9 mouse cellular contexts compared by ENCODE assay signal in genomic region chr4:137308377-137308776, GRCm38 (mm10). TPM values are rescaled to one million over a fixed set of nuclear protein-coding genes. Genes with fewer than 3 reads are reported as not detected.
DNase-seq lines count a peak whose midpoint lies in the region; ATAC-seq and TF ChIP-seq lines count a peak whose summit lies in the region.
"Had no signal": no experiment of that assay in that cellular context is flagged by ENCODE, and none has a peak within 500 bp of the region (broad histone marks: within the 10 kb centered on the region; RNA-seq: fewer than 3 reads in every experiment).

No protein-coding gene starts in this region.

- no peak overlapping the region for H3K4me3 ChIP-seq in intestine, postnatal 0 days (ENCODE audit: low read depth, low read length)
- H3K4me3 ChIP-seq in intestine, embryonic 16.5 days (ENCODE audit: low read length): no peak overlapping the region
- no peak overlapping the region for H3K4me3 ChIP-seq in cerebellum, adult 2 months (replicated peaks; ENCODE audit: insufficient read depth, low read depth, low read length)
- no peak overlapping the region for H3K4me3 ChIP-seq in limb, embryonic 14.5 days (replicated peaks; ENCODE audit: low read length)

- peaks cover 6% of the 10 kb centered on the region; the same call in 1 of the 2 replicates for H3K36me3 ChIP-seq in intestine, postnatal 0 days (ENCODE audit: control insufficient read depth, insufficient read depth)
- H3K36me3 ChIP-seq in intestine, embryonic 16.5 days (ENCODE audit: control insufficient read depth, insufficient read depth, low read length): no peaks in the 10 kb centered on the region
- peaks cover 11% of the 10 kb centered on the region; the same call in 1 of the 2 replicates for H3K36me3 ChIP-seq in limb, embryonic 14.5 days (ENCODE audit: control insufficient read depth, insufficient read depth, low read length)

- 43% methylated on average over 5 of the region's 5 CpGs for WGBS in intestine, postnatal 0 days
- 54% methylated on average over 5 of the region's 5 CpGs for WGBS in intestine, embryonic 16.5 days
- 39% methylated on average over 5 of the region's 5 CpGs for WGBS in cerebellum, adult 2 months
- 45% methylated on average over 5 of the region's 5 CpGs for WGBS in limb, embryonic 14.5 days

- peak; percentile 79 for TF ChIP-seq CTCF in intestine, postnatal 0 days (IDR thresholded peaks at IDR 0.05; ENCODE audit: low read depth)
- peak; percentile 61 for TF ChIP-seq CTCF in cerebellum, adult 2 months (IDR thresholded peaks at IDR 0.05; ENCODE audit: borderline replicate concordance, insufficient read depth, low read depth, low read length)

- H3K4me2 ChIP-seq in intestine, postnatal 0 days (replicated peaks; ENCODE audit: low read depth): no peak overlapping the region
- no peak overlapping the region for H3K4me2 ChIP-seq in intestine, embryonic 16.5 days (ENCODE audit: low read depth, low read length)
- H3K4me2 ChIP-seq in limb, embryonic 14.5 days (replicated peaks; ENCODE audit: low read depth, low read length, severe bottlenecking): no peak overlapping the region

- no peak for ATAC-seq in intestine, postnatal 0 days
- ATAC-seq in intestine, embryonic 16.5 days: no peak
- ATAC-seq in limb, embryonic 14.5 days (ENCODE audit: low FRiP score, low read depth): no peak

- no peak overlapping the region for H3K27ac ChIP-seq in intestine, postnatal 0 days (ENCODE audit: low read depth, low read length)
- no peak overlapping the region for H3K27ac ChIP-seq in intestine, embryonic 16.5 days (ENCODE audit: low read length)
- H3K27ac ChIP-seq in cerebellum, adult 2 months (ENCODE audit: insufficient read depth, low read length): no peak overlapping the region
- H3K27ac ChIP-seq in limb, embryonic 14.5 days (replicated peaks; ENCODE audit: low read depth, low read length): no peak overlapping the region
- H3K27ac ChIP-seq: macrophage had no signal

- H3K27me3 ChIP-seq in intestine, postnatal 0 days (replicated peaks; ENCODE audit: control insufficient read depth, insufficient read depth, low read length): no peaks in the 10 kb centered on the region
- no peaks in the 10 kb centered on the region for H3K27me3 ChIP-seq in intestine, embryonic 16.5 days (replicated peaks; ENCODE audit: control insufficient read depth, insufficient read depth, low read length)
- H3K27me3 ChIP-seq in cerebellum, adult 2 months (ENCODE audit: control insufficient read depth, insufficient read depth, low read length): no peaks in the 10 kb centered on the region
- H3K27me3 ChIP-seq in limb, embryonic 14.5 days (ENCODE audit: control insufficient read depth, insufficient read depth, low read length): no peaks in the 10 kb centered on the region

- H3K9ac ChIP-seq in intestine, postnatal 0 days (ENCODE audit: low read depth, low read length): no peak overlapping the region
- H3K9ac ChIP-seq in intestine, embryonic 16.5 days (ENCODE audit: low read depth, low read length): no peak overlapping the region
- no peak overlapping the region for H3K9ac ChIP-seq in limb, embryonic 14.5 days (ENCODE audit: low read depth, low read length, severe bottlenecking)

- DNase-seq in 3T3-L1 (ENCODE audit: low read depth, low spot score): peak; percentile 76
- DNase-seq in CD4-positive helper T cell, adult 2 months (ENCODE audit: low read depth, low spot score): peak; percentile 54
- DNase-seq in cerebellum, adult 2 months: peak; percentile 45 to 63
- DNase-seq in limb, embryonic 14.5 days (ENCODE audit: low spot score): peak; percentile 77
- no peak for DNase-seq in urinary bladder, adult 2 months (ENCODE audit: low spot score)
- no peak for DNase-seq in adrenal gland, postnatal 36 days

- no peaks in the 10 kb centered on the region for H3K9me3 ChIP-seq in intestine, postnatal 0 days (ENCODE audit: control insufficient read depth)
- no peaks in the 10 kb centered on the region for H3K9me3 ChIP-seq in intestine, embryonic 16.5 days (ENCODE audit: control insufficient read depth, low read length)
- H3K9me3 ChIP-seq in limb, embryonic 14.5 days (ENCODE audit: control insufficient read depth, low read length): no peaks in the 10 kb centered on the region

- no peaks in the 10 kb centered on the region for H3K4me1 ChIP-seq in intestine, postnatal 0 days (replicated peaks; ENCODE audit: control insufficient read depth, insufficient read depth, low read length)
- H3K4me1 ChIP-seq in intestine, embryonic 16.5 days (ENCODE audit: control insufficient read depth, insufficient read depth, low read length): peaks cover 25% of the 10 kb centered on the region
- H3K4me1 ChIP-seq in cerebellum, adult 2 months (ENCODE audit: control insufficient read depth, insufficient read depth, low read length): peaks cover 2% of the 10 kb centered on the region; the same call in 1 of the 2 replicates
- peaks cover 14% of the 10 kb centered on the region for H3K4me1 ChIP-seq in limb, embryonic 14.5 days (ENCODE audit: control insufficient read depth, insufficient read depth, low read length)

- TF ChIP-seq POLR2A in cerebellum, adult 2 months (IDR thresholded peaks at IDR 0.05; ENCODE audit: borderline replicate concordance, insufficient read depth, low read length): no peak
- no peak for TF ChIP-seq POLR2A in limb, embryonic 14.5 days (IDR thresholded peaks at IDR 0.05; ENCODE audit: borderline replicate concordance, extremely low read depth, insufficient read depth, insufficient read length)

RNA-seq across cellular contexts. Expression of gene Wnt4, which starts 31.1 kb away (rescaled TPM):
- 2.1 and 2.4 TPM in 2 replicates for polyA plus RNA-seq in intestine, postnatal 0 days (2015; fragmentation: Nextera tagmentation; extraction: Ambion mirVana)
- polyA plus RNA-seq in intestine, embryonic 16.5 days (2015; fragmentation: Nextera tagmentation; extraction: Ambion mirVana): 1.0 TPM in 2 replicates
- 1.7 and 2.1 TPM in 2 replicates for polyA plus RNA-seq in cerebellum, adult 2 months (2012; rRNA removed)
- 15.4 and 16.0 TPM in 2 replicates for polyA plus RNA-seq in limb, embryonic 14.5 days (2012; rRNA removed)
- polyA plus RNA-seq in limb, embryonic 14.5 days (2014; fragmentation: Nextera tagmentation; extraction: Ambion mirVana): 16.0 and 23.0 TPM in 2 replicates
- polyA plus RNA-seq in urinary bladder, adult 2 months (2012; rRNA removed): 25.1 and 28.3 TPM in 2 replicates
- 10 to 100 TPM; 85.4 to 96.6 TPM for total RNA-seq in adrenal gland, postnatal 36 days (2021)
- polyA plus RNA-seq: macrophage had no signal

RNA-seq across cellular contexts. Expression of gene Cdc42, which starts 49.1 kb away (rescaled TPM):
- 461 and 471 TPM in 2 replicates for polyA plus RNA-seq in intestine, postnatal 0 days (2015; fragmentation: Nextera tagmentation; extraction: Ambion mirVana)
- polyA plus RNA-seq in intestine, embryonic 16.5 days (2015; fragmentation: Nextera tagmentation; extraction: Ambion mirVana): 671 and 691 TPM in 2 replicates
- 375 and 390 TPM in 2 replicates for polyA plus RNA-seq in cerebellum, adult 2 months (2012; rRNA removed)
- 300 and 342 TPM in 2 replicates for polyA plus RNA-seq in limb, embryonic 14.5 days (2012; rRNA removed)
- 720 and 741 TPM in 2 replicates for polyA plus RNA-seq in limb, embryonic 14.5 days (2014; fragmentation: Nextera tagmentation; extraction: Ambion mirVana)
- 326 and 339 TPM in 2 replicates for polyA plus RNA-seq in urinary bladder, adult 2 months (2012; rRNA removed)
- 100 to 1,000 TPM; 436 to 446 TPM for total RNA-seq in adrenal gland, postnatal 36 days (2021)

Comparison
In these comparisons a context has a peak if more than half of its experiments do, and no peak if none do; other contexts are left out.
1. DNase-seq: peak in 3T3-L1 (single experiment), CD4-positive helper T cell, adult 2 months (single experiment), cerebellum, adult 2 months (2 of 2) and limb, embryonic 14.5 days (single experiment); none in urinary bladder, adult 2 months (single experiment) and adrenal gland, postnatal 36 days (0 of 2).